Mouse (Mus musculus): ENCODE data around the gene Trim17. TPM values are rescaled to one million over a fixed set of nuclear protein-coding genes. Genes with fewer than 3 reads are reported as not detected.
"Not testable (repeated sequence)": the region's sequence is repeated elsewhere in the genome, so short reads cannot be mapped to it uniquely, and the experiment has no call there.

The Trim17 gene
- total and polyA plus RNA-seq, 3 experiments, result 0.50 to 0.82 TPM; not detected in 1

DNA sequence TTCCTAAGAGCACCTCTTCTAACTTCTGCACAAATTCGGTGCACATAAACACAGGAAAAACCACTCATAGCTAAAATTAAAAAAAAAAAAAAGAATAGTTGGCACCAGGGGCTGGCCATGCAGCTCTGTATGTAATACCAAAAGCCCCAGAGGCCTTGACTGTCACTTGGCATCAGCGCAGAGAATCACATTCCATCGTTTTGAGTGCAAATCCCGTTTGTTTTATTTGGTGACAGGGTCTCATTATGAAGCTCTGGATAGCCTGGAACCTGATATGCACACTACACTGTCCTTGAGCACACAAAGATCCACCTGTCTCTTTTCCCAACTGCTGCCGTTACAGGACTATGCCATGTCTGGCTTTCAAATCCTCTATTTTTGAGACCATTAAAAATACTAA lies 3.3 kb upstream of the Trim17 start:
- TF ChIP-seq TAL1 (IDR thresholded peaks at IDR 0.05; ENCODE audit: low read length) (no peak), ZNF384 (IDR thresholded peaks at IDR 0.05; ENCODE audit: low read depth, low read length) (no peak), RAD21 (IDR thresholded peaks at IDR 0.05; ENCODE audit: low read depth, low read length) (no peak), MAX (IDR thresholded peaks at IDR 0.05; ENCODE audit: low read length) (no peak), RCOR1 (IDR thresholded peaks at IDR 0.05; ENCODE audit: low read depth, low read length) (no peak), CHD1 (IDR thresholded peaks at IDR 0.05; ENCODE audit: low read depth, low read length) (no peak), ETS1 (IDR thresholded peaks at IDR 0.05; ENCODE audit: low read depth, low read length) (no peak), POLR2A (IDR thresholded peaks at IDR 0.05; ENCODE audit: control insufficient read depth in 1 of 2, insufficient read depth in 1 of 2, low read depth in 1 of 2, low read length in 2 of 2, poor library complexity in 1 of 2) (no peak), MAZ (IDR thresholded peaks at IDR 0.05; ENCODE audit: low read depth, low read length) (no peak), CTCF (IDR thresholded peaks at IDR 0.05 in 2 of 3, conservative IDR thresholded peaks at IDR 0.05 in 1 of 3; ENCODE audit: control insufficient read depth in 1 of 3, insufficient read depth in 1 of 3, low read depth in 2 of 3, low read length in 3 of 3, poor library complexity in 1 of 3, severe bottlenecking in 1 of 3) (no peak), USF2 (IDR thresholded peaks at IDR 0.05; ENCODE audit: borderline replicate concordance in 1 of 2, insufficient read depth in 1 of 2, low read depth in 1 of 2, low read length in 2 of 2) (no peak), MXI1 (IDR thresholded peaks at IDR 0.05; ENCODE audit: low read depth, low read length) (no peak), SMC3 (IDR thresholded peaks at IDR 0.05; ENCODE audit: low read depth, low read length) (no peak), USF1 (IDR thresholded peaks at IDR 0.05; ENCODE audit: low read depth, low read length) (no peak), MAFK (IDR thresholded peaks at IDR 0.05; ENCODE audit: borderline replicate concordance, low read depth, low read length) (no peak), SIN3A (IDR thresholded peaks at IDR 0.05; ENCODE audit: low read length) (no peak)
- H3K27ac ChIP-seq (ENCODE audit: control insufficient read depth, low read depth, low read length), result no peak overlapping the region
- H3K9me3 ChIP-seq (replicated peaks; ENCODE audit: insufficient read depth, low read length), result no peaks in the 10 kb centered on the region
- peaks cover 11% of the 10 kb centered on the region for H3K79me2 ChIP-seq (ENCODE audit: control insufficient read depth, insufficient read depth, low read length, poor library complexity)
- no peak overlapping the region for H3K4me3 ChIP-seq (ENCODE audit: control insufficient read depth in 1 of 2, insufficient read depth in 1 of 2, low read depth in 2 of 2, low read length in 2 of 2)
- peaks cover 0 to 8% of the 10 kb centered on the region in 2 experiments; a peak in 2 of 4 replicates for H3K36me3 ChIP-seq (ENCODE audit: control insufficient read depth in 1 of 2, insufficient read depth in 2 of 2, low read length in 2 of 2)
- H3K4me1 ChIP-seq (ENCODE audit: control insufficient read depth in 1 of 2, insufficient read depth in 2 of 2, low read length in 2 of 2), result peaks cover 4 to 11% of the 10 kb centered on the region in 2 experiments; a peak in 2 of 4 replicates
- peaks cover 0 to 3% of the 10 kb centered on the region in 2 experiments; a peak in 3 of 4 replicates for H3K27me3 ChIP-seq (ENCODE audit: control insufficient read depth in 1 of 2, insufficient read depth in 2 of 2, low read length in 2 of 2)
- no peak overlapping the region for H3K9ac ChIP-seq (ENCODE audit: control insufficient read depth, low read depth, low read length, poor library complexity, severe bottlenecking)
- no peak for DNase-seq (ENCODE audit: low read depth, low spot score)

DNA sequence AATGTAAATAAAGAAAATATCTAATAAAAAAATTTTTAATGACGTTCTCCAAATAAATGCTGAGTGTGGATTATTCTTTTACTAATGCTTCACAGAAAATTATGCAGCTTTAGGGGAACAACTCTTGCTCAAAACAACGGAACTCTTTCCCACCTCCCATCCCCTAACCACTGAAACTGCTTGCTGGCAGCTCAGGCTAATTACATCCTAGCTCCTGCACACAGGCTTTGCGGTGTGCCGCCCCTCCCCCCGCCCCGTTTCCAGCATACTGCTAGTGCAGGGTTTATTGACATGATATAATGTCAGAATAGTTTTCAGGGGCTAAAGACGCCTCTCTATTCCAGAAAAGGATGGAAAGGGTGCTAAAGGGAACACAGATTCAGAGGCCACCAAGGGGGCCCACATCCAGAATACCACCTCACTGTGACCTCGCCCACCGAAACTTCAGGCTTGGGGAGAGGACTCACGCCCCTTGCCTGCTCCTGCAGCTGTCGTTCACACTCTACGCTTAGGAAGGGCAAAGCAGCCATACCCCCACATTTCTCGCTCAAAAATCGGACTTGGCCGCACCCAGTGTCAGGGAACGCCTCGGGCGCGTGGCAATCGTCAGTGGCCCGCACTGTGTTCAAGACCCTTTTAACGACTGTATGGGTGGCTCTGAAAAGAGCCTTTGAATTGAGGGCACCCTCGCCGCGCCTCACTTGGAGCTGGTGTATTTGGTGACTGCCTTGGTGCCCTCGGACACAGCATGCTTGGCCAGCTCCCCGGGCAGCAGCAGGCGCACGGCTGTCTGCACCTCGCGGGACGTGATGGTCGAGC lies 925 bp upstream of the Trim17 start:
- H3K27me3 ChIP-seq (ENCODE audit: control insufficient read depth in 1 of 2, insufficient read depth in 2 of 2, low read length in 2 of 2), result peaks cover 0 to 3% of the 10 kb centered on the region in 2 experiments; a peak in 2 of 4 replicates
- H3K27ac ChIP-seq (ENCODE audit: control insufficient read depth, low read depth, low read length), result peak overlapping the region; percentile 66
- H3K4me3 ChIP-seq (ENCODE audit: control insufficient read depth in 1 of 2, insufficient read depth in 1 of 2, low read depth in 2 of 2, low read length in 2 of 2), result peak overlapping the region; percentile 60 to 63
- H3K36me3 ChIP-seq (ENCODE audit: control insufficient read depth in 1 of 2, insufficient read depth in 2 of 2, low read length in 2 of 2), result peaks cover 0 to 14% of the 10 kb centered on the region in 2 experiments; a peak in 2 of 4 replicates
- peak; percentile 35; the same call in 1 of the 2 replicates for TF ChIP-seq MXI1 (IDR thresholded peaks at IDR 0.05; ENCODE audit: low read depth, low read length)
- TF ChIP-seq CHD1 (IDR thresholded peaks at IDR 0.05; ENCODE audit: low read depth, low read length), result peak; percentile 80; the same call in 1 of the 2 replicates
- TF ChIP-seq ELF1 (IDR thresholded peaks at IDR 0.05; ENCODE audit: low read depth, low read length), result no peak
- TF ChIP-seq EP300 (IDR thresholded peaks at IDR 0.05; ENCODE audit: low read depth in 1 of 2, low read length in 2 of 2), result no peak
- peak in 1 of 2 experiments; percentile 59; a peak in 1 of 4 replicates for TF ChIP-seq POLR2A (IDR thresholded peaks at IDR 0.05; ENCODE audit: control insufficient read depth in 1 of 2, insufficient read depth in 1 of 2, low read depth in 1 of 2, low read length in 2 of 2, poor library complexity in 1 of 2)
- no peak for TF ChIP-seq ZMIZ1 (IDR thresholded peaks at IDR 0.05; ENCODE audit: low read depth, low read length)
- no peak for TF ChIP-seq RAD21 (IDR thresholded peaks at IDR 0.05; ENCODE audit: low read depth, low read length)
- 0 out of 2 replicates have a peak, but pooled peaks have one; percentile 28 for TF ChIP-seq TBP (IDR thresholded peaks at IDR 0.05; ENCODE audit: low read depth, low read length)
- TF ChIP-seq RCOR1 (IDR thresholded peaks at IDR 0.05; ENCODE audit: low read depth, low read length), result no peak
- no peak for TF ChIP-seq GATA1 (IDR thresholded peaks at IDR 0.05; ENCODE audit: low read depth, low read length)
- peak; percentile 39; the same call in 1 of the 2 replicates for TF ChIP-seq ETS1 (IDR thresholded peaks at IDR 0.05; ENCODE audit: low read depth, low read length)
- no peak for TF ChIP-seq HCFC1 (IDR thresholded peaks at IDR 0.05; ENCODE audit: low read depth, low read length)
- peak; percentile 80 for DNase-seq (ENCODE audit: low read depth, low spot score)
- H3K9me3 ChIP-seq (replicated peaks; ENCODE audit: insufficient read depth, low read length), result no peaks in the 10 kb centered on the region
- peaks cover 11% of the 10 kb centered on the region for H3K79me2 ChIP-seq (ENCODE audit: control insufficient read depth, insufficient read depth, low read length, poor library complexity)
- H3K4me1 ChIP-seq (ENCODE audit: control insufficient read depth in 1 of 2, insufficient read depth in 2 of 2, low read length in 2 of 2), result peaks cover 5 to 16% of the 10 kb centered on the region in 2 experiments; a peak in 3 of 4 replicates
- H3K9ac ChIP-seq (ENCODE audit: control insufficient read depth, low read depth, low read length, poor library complexity, severe bottlenecking), result peak overlapping the region; percentile 83

- not testable (repeated sequence) for H3K27me3 ChIP-seq (ENCODE audit: control insufficient read depth in 1 of 2, insufficient read depth in 2 of 2, low read length in 2 of 2); H3K9me3 ChIP-seq (replicated peaks; ENCODE audit: insufficient read depth, low read length); DNase-seq (ENCODE audit: low read depth, low spot score)
- H3K9ac ChIP-seq (ENCODE audit: control insufficient read depth, low read depth, low read length, poor library complexity, severe bottlenecking), result peak overlapping the region; percentile 71
- H3K27ac ChIP-seq (ENCODE audit: control insufficient read depth, low read depth, low read length), result peak overlapping the region; percentile 80
- peaks cover 11% of the 10 kb centered on the region for H3K79me2 ChIP-seq (ENCODE audit: control insufficient read depth, insufficient read depth, low read length, poor library complexity)
- peaks cover 5 to 16% of the 10 kb centered on the region in 2 experiments; a peak in 3 of 4 replicates for H3K4me1 ChIP-seq (ENCODE audit: control insufficient read depth in 1 of 2, insufficient read depth in 2 of 2, low read length in 2 of 2)
- H3K36me3 ChIP-seq (ENCODE audit: control insufficient read depth in 1 of 2, insufficient read depth in 2 of 2, low read length in 2 of 2), result peaks cover 0 to 14% of the 10 kb centered on the region in 2 experiments; a peak in 2 of 4 replicates
- H3K4me3 ChIP-seq (ENCODE audit: control insufficient read depth in 1 of 2, insufficient read depth in 1 of 2, low read depth in 2 of 2, low read length in 2 of 2), result peak overlapping the region; percentile 12 to 60; a peak in 3 of 4 replicates
Observed at GRCm38 (mm10) chr11:58954170-58954419, 390 bp upstream of the Trim17 start.

Measured in MEL (cell line).